Mouse (Mus musculus): Measurements from ENCODE around the gene Trnau1ap. TPM values are rescaled to one million over a fixed set of nuclear protein-coding genes. Genes with fewer than 3 reads are reported as not detected.

Trnau1ap gene
- polyA plus RNA-seq (2014; fragmentation: Illumina TruSeq; extraction: RNeasy Lipid Tissue Mini Kit (QIAGEN cat#74804); ENCODE audit: low read depth, low replicate concordance), result 10.3 TPM

GRCm38 (mm10) chr4:132329115-132329834, at the start of gene Trnau1ap:
Gene Trnau1ap, minus strand, starts transcription at chr4:132329538.

GRCm38 (mm10) chr4:132353481-132353885, 24.1 kb upstream of the Trnau1ap start, which contains the start of gene Rcc1:
Gene Rcc1, minus strand, starts transcription at chr4:132353605.

GRCm38 (mm10) chr4:132302939-132303479, 26.3 kb downstream of the Trnau1ap start, which contains the start of gene Rab42:
Gene Rab42, minus strand, starts transcription at chr4:132303385.

GRCm38 (mm10) chr4:132274156-132274862, 55.0 kb downstream of the Trnau1ap start, which contains the start of gene Taf12:
Gene Taf12, plus strand, starts transcription at chr4:132274375.

Other genes starting within 250 kb of the Trnau1ap start
- 0.50 TPM for gene Oprd1, start 185.1 kb downstream of the Trnau1ap start, polyA plus RNA-seq (2014; fragmentation: Illumina TruSeq; extraction: RNeasy Lipid Tissue Mini Kit (QIAGEN cat#74804); ENCODE audit: low read depth, low replicate concordance)
- 70.9 TPM for gene Ythdf2, start 117.2 kb downstream of the Trnau1ap start, polyA plus RNA-seq (2014; fragmentation: Illumina TruSeq; extraction: RNeasy Lipid Tissue Mini Kit (QIAGEN cat#74804); ENCODE audit: low read depth, low replicate concordance)
- gene Gmeb1, start 67.9 kb downstream of the Trnau1ap start, polyA plus RNA-seq (2014; fragmentation: Illumina TruSeq; extraction: RNeasy Lipid Tissue Mini Kit (QIAGEN cat#74804); ENCODE audit: low read depth, low replicate concordance), result 7.3 TPM
- 21.5 TPM for gene Taf12, start 55.2 kb downstream of the Trnau1ap start, polyA plus RNA-seq (2014; fragmentation: Illumina TruSeq; extraction: RNeasy Lipid Tissue Mini Kit (QIAGEN cat#74804); ENCODE audit: low read depth, low replicate concordance)
- not detected for gene Rab42, start 26.2 kb downstream of the Trnau1ap start, polyA plus RNA-seq (2014; fragmentation: Illumina TruSeq; extraction: RNeasy Lipid Tissue Mini Kit (QIAGEN cat#74804); ENCODE audit: low read depth, low replicate concordance)
- 7.5 TPM for gene Rcc1, start 24.1 kb upstream of the Trnau1ap start, polyA plus RNA-seq (2014; fragmentation: Illumina TruSeq; extraction: RNeasy Lipid Tissue Mini Kit (QIAGEN cat#74804); ENCODE audit: low read depth, low replicate concordance)
- gene Phactr4, start 93.0 kb upstream of the Trnau1ap start, polyA plus RNA-seq (2014; fragmentation: Illumina TruSeq; extraction: RNeasy Lipid Tissue Mini Kit (QIAGEN cat#74804); ENCODE audit: low read depth, low replicate concordance), result 33.6 TPM
- 3.0 TPM for gene Med18, start 134.4 kb upstream of the Trnau1ap start, polyA plus RNA-seq (2014; fragmentation: Illumina TruSeq; extraction: RNeasy Lipid Tissue Mini Kit (QIAGEN cat#74804); ENCODE audit: low read depth, low replicate concordance)
- gene Sesn2, start 181.0 kb upstream of the Trnau1ap start, polyA plus RNA-seq (2014; fragmentation: Illumina TruSeq; extraction: RNeasy Lipid Tissue Mini Kit (QIAGEN cat#74804); ENCODE audit: low read depth, low replicate concordance), result 0.79 TPM
- gene Atpif1, start 204.1 kb upstream of the Trnau1ap start, polyA plus RNA-seq (2014; fragmentation: Illumina TruSeq; extraction: RNeasy Lipid Tissue Mini Kit (QIAGEN cat#74804); ENCODE audit: low read depth, low replicate concordance), result 336 TPM
- 198 TPM for gene Dnajc8, start 206.0 kb upstream of the Trnau1ap start, polyA plus RNA-seq (2014; fragmentation: Illumina TruSeq; extraction: RNeasy Lipid Tissue Mini Kit (QIAGEN cat#74804); ENCODE audit: low read depth, low replicate concordance)
- 1.8 TPM for gene Ptafr, start 234.5 kb upstream of the Trnau1ap start, polyA plus RNA-seq (2014; fragmentation: Illumina TruSeq; extraction: RNeasy Lipid Tissue Mini Kit (QIAGEN cat#74804); ENCODE audit: low read depth, low replicate concordance)

All from sigmoid colon, adult 10 weeks (tissue).